Mouse (Mus musculus) spleen, adult 2 months (tissue): ENCODE data around the gene Adra2a.

Experiments used
- CTCF ChIP-seq: fragments of 200-500 bp; IDR thresholded peaks from 2 replicates; pipeline ENCODE4 v1.5.1; 2011; ENCODE audit warnings: mild to moderate bottlenecking, inconsistent platforms; ENCODE audit not compliant: insufficient read depth, insufficient read length, insufficient replicate concordance; ENCODE audit errors: extremely low read depth
- POLR2A ChIP-seq: fragments of 200-500 bp; IDR thresholded peaks from 2 replicates; pipeline ENCODE4 v1.6.1; 2011; ENCODE audit warnings: low read depth, low read length, inconsistent platforms

GRCm38 (mm10) chr19:54041029-54041367, 3.0 kb upstream of the Adra2a start:
- TF ChIP-seq CTCF (no peak), POLR2A (no peak)
